Mouse (Mus musculus) liver, postnatal 0 days (tissue): ENCODE data around the gene Adra1d.

Experiments
- CTCF ChIP-seq: sonication (generic); IDR thresholded peaks from 2 replicates; pipeline ENCODE4 v1.5.1; 2016; ENCODE audit warnings: antibody characterized with exemption, low read depth
- EP300 ChIP-seq: IDR thresholded peaks from 2 replicates; pipeline ENCODE4 v1.6.1; 2016; ENCODE audit warnings: antibody characterized with exemption, low read depth, mild to moderate bottlenecking

DNA sequence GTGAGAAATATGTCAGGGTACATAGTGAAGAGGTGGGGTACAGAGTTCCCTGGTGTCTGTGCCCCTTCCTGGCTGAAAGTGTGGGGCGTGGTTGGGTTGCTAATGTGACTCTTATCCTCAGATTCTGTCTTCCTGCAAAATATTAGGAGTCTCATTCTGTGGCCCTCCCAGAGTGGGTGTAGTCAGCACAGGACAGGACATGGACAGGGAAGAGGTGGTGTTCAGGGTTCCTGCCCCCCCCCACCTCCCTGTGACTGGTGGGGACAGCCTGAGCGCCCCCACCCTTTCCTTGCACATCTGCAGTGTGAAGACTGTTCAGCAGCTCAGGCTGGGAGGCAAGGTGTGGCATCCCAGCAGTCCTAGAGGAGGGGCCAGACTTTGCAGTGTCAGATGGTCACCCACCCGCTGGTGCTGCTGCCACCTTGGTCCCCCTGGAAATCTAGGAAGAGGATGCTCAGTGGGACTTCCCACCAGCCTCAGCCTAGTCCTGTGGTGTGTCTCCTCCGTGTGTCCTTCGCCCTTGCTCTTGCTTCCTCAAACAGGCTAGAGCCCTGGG, 62.7 kb downstream of the Adra1d start:
- TF ChIP-seq CTCF (no peak), EP300 (no peak)
